Mouse (Mus musculus): ENCODE results near the gene Wnt3a. TPM values are rescaled to one million over a fixed set of nuclear protein-coding genes. Genes with fewer than 3 reads are reported as not detected.
"Not testable (repeated sequence)": the region's sequence is repeated elsewhere in the genome, so short reads cannot be mapped to it uniquely, and the experiment has no call there.

The Wnt3a gene
- total and polyA plus RNA-seq, 3 experiments, result not detected

- H3K36me3 ChIP-seq (ENCODE audit: control insufficient read depth in 1 of 2, insufficient read depth in 2 of 2, low read length in 2 of 2), result peaks cover 31 to 50% of the 10 kb centered on the region in 2 experiments
- H3K9ac ChIP-seq (ENCODE audit: control insufficient read depth, low read depth, low read length, poor library complexity, severe bottlenecking), result not testable (repeated sequence)
Observed at GRCm38 (mm10) chr11:59211561-59211960, 79.0 kb downstream of the Wnt3a start.

GRCm38 (mm10) chr11:59210020-59210419 lies 80.5 kb downstream of the Wnt3a start:
- no peak overlapping the region for H3K4me3 ChIP-seq (ENCODE audit: control insufficient read depth in 1 of 2, insufficient read depth in 1 of 2, low read depth in 2 of 2, low read length in 2 of 2)
- no peaks in the 10 kb centered on the region for H3K9me3 ChIP-seq (replicated peaks; ENCODE audit: insufficient read depth, low read length)
- H3K36me3 ChIP-seq (ENCODE audit: control insufficient read depth in 1 of 2, insufficient read depth in 2 of 2, low read length in 2 of 2), result peaks cover 18 to 38% of the 10 kb centered on the region in 2 experiments
- peaks cover 2 to 19% of the 10 kb centered on the region in 2 experiments; a peak in 3 of 4 replicates for H3K4me1 ChIP-seq (ENCODE audit: control insufficient read depth in 1 of 2, insufficient read depth in 2 of 2, low read length in 2 of 2)
- no peak overlapping the region for H3K27ac ChIP-seq (ENCODE audit: control insufficient read depth, low read depth, low read length)
- H3K79me2 ChIP-seq (ENCODE audit: control insufficient read depth, insufficient read depth, low read length, poor library complexity), result peaks cover 31% of the 10 kb centered on the region
- DNase-seq (ENCODE audit: low read depth, low spot score), result peak; percentile 33
- H3K27me3 ChIP-seq (ENCODE audit: control insufficient read depth in 1 of 2, insufficient read depth in 2 of 2, low read length in 2 of 2), result no peaks in the 10 kb centered on the region
- TF ChIP-seq TAL1 (IDR thresholded peaks at IDR 0.05; ENCODE audit: low read length), result no peak
- TF ChIP-seq POLR2A (IDR thresholded peaks at IDR 0.05; ENCODE audit: control insufficient read depth in 1 of 2, insufficient read depth in 1 of 2, low read depth in 1 of 2, low read length in 2 of 2, poor library complexity in 1 of 2), result peak in 1 of 2 experiments; percentile 37; a peak in 1 of 4 replicates
- TF ChIP-seq POLR2AphosphoS2 (IDR thresholded peaks at IDR 0.05; ENCODE audit: low read length), result no peak; the same call in 1 of the 2 replicates
- 0 out of 2 replicates have a peak, but pooled peaks have one; percentile 36 for TF ChIP-seq POLR2AphosphoS5 (IDR thresholded peaks at IDR 0.05; ENCODE audit: borderline replicate concordance, low read depth, low read length)
- TF ChIP-seq ZMIZ1 (IDR thresholded peaks at IDR 0.05; ENCODE audit: low read depth, low read length), result peak; percentile 13; the same call in 1 of the 2 replicates
- no peak for TF ChIP-seq NELFE (IDR thresholded peaks at IDR 0.05; ENCODE audit: low read depth, low read length)
- no peak overlapping the region for H3K9ac ChIP-seq (ENCODE audit: control insufficient read depth, low read depth, low read length, poor library complexity, severe bottlenecking)

More at GRCm38 (mm10) chr11:59211561-59211960, 79.0 kb downstream of the Wnt3a start:
- Histone ChIP-seq H3K79me2 (ENCODE audit: control insufficient read depth, insufficient read depth, low read length, poor library complexity) (peaks cover 44% of the 10 kb centered on the region), H3K4me1 (ENCODE audit: control insufficient read depth in 1 of 2, insufficient read depth in 2 of 2, low read length in 2 of 2) (peaks cover 9 to 23% of the 10 kb centered on the region in 2 experiments)
- H3K9me3 ChIP-seq (replicated peaks; ENCODE audit: insufficient read depth, low read length); H3K4me3 ChIP-seq (ENCODE audit: control insufficient read depth in 1 of 2, insufficient read depth in 1 of 2, low read depth in 2 of 2, low read length in 2 of 2); DNase-seq (ENCODE audit: low read depth, low spot score); H3K27me3 ChIP-seq (ENCODE audit: control insufficient read depth in 1 of 2, insufficient read depth in 2 of 2, low read length in 2 of 2); H3K27ac ChIP-seq (ENCODE audit: control insufficient read depth, low read depth, low read length): not testable (repeated sequence)
- TF ChIP-seq ZMIZ1 (IDR thresholded peaks at IDR 0.05; ENCODE audit: low read depth, low read length), result 0 out of 2 replicates have a peak, but pooled peaks have one; percentile 40

GRCm38 (mm10) chr11:59209580-59209979 lies 81.0 kb downstream of the Wnt3a start:
- TF ChIP-seq MYB (IDR thresholded peaks at IDR 0.05; ENCODE audit: low read depth, low read length) (no peak), POLR2A (IDR thresholded peaks at IDR 0.05; ENCODE audit: control insufficient read depth in 1 of 2, insufficient read depth in 1 of 2, low read depth in 1 of 2, low read length in 2 of 2, poor library complexity in 1 of 2) (no peak), RCOR1 (IDR thresholded peaks at IDR 0.05; ENCODE audit: low read depth, low read length) (no peak), UBTF (IDR thresholded peaks at IDR 0.05; ENCODE audit: borderline replicate concordance, insufficient read depth, low read depth, low read length) (no peak), USF1 (IDR thresholded peaks at IDR 0.05; ENCODE audit: low read depth, low read length) (no peak), E2F4 (IDR thresholded peaks at IDR 0.05; ENCODE audit: borderline replicate concordance, low read depth, low read length) (no peak), MAZ (IDR thresholded peaks at IDR 0.05; ENCODE audit: low read depth, low read length) (no peak), SIN3A (IDR thresholded peaks at IDR 0.05; ENCODE audit: low read length) (no peak), MAX (IDR thresholded peaks at IDR 0.05; ENCODE audit: low read length) (no peak), CHD2 (IDR thresholded peaks at IDR 0.05; ENCODE audit: low read length) (no peak)
- Histone ChIP-seq H3K4me3 (ENCODE audit: control insufficient read depth in 1 of 2, insufficient read depth in 1 of 2, low read depth in 2 of 2, low read length in 2 of 2) (no peak overlapping the region), H3K27ac (ENCODE audit: control insufficient read depth, low read depth, low read length) (no peak overlapping the region), H3K9me3 (replicated peaks; ENCODE audit: insufficient read depth, low read length) (no peaks in the 10 kb centered on the region), H3K9ac (ENCODE audit: control insufficient read depth, low read depth, low read length, poor library complexity, severe bottlenecking) (no peak overlapping the region), H3K4me1 (ENCODE audit: control insufficient read depth in 1 of 2, insufficient read depth in 2 of 2, low read length in 2 of 2) (peaks cover 2 to 19% of the 10 kb centered on the region in 2 experiments; a peak in 3 of 4 replicates), H3K36me3 (ENCODE audit: control insufficient read depth in 1 of 2, insufficient read depth in 2 of 2, low read length in 2 of 2) (peaks cover 18 to 34% of the 10 kb centered on the region in 2 experiments), H3K27me3 (ENCODE audit: control insufficient read depth in 1 of 2, insufficient read depth in 2 of 2, low read length in 2 of 2) (no peaks in the 10 kb centered on the region), H3K79me2 (ENCODE audit: control insufficient read depth, insufficient read depth, low read length, poor library complexity) (peaks cover 26% of the 10 kb centered on the region)
- no peak for DNase-seq (ENCODE audit: low read depth, low spot score)

Data from MEL (cell line).